Mouse (Mus musculus): ENCODE measurements at regions not wholly inside any gene's neighbourhood (a gene's known extent, or its start where the extent isn't known, plus 50 kb on each side); places are given as distances from the start of the nearest gene placed in this dataset.
A peak's percentile ranks its signal among the peaks of the same experiment; 100 is the strongest.

- Histone ChIP-seq H3K9me3 (no peaks in the 10 kb centered on the region), H3K4me3 (replicated peaks) (no peak overlapping the region), H3K36me3 (replicated peaks; ENCODE audit: low read length) (no peaks in the 10 kb centered on the region), H3K27me3 (replicated peaks) (no peaks in the 10 kb centered on the region), H3K4me1 (no peaks in the 10 kb centered on the region)
- TF ChIP-seq GATA1 (IDR thresholded peaks at IDR 0.05; ENCODE audit: borderline replicate concordance, low read length) (no peak), FLI1 (IDR thresholded peaks at IDR 0.05; ENCODE audit: low read length) (no peak)
These were observed 1373.7 kb upstream of the Pcdh20 start for GRCm38 (mm10) chr14:89844888-89845287.

- Histone ChIP-seq H3K4me3 (replicated peaks) (peak overlapping the region; percentile 69), H3K27me3 (replicated peaks) (no peaks in the 10 kb centered on the region), H3K36me3 (replicated peaks; ENCODE audit: low read length) (no peaks in the 10 kb centered on the region), H3K9me3 (no peaks in the 10 kb centered on the region), H3K4me1 (0 out of 2 replicates have a peak, but pooled peaks cover 2% of the 10 kb centered on the region)
- no peak for TF ChIP-seq FLI1 (IDR thresholded peaks at IDR 0.05; ENCODE audit: low read length)
- no peak for TF ChIP-seq GATA1 (IDR thresholded peaks at IDR 0.05; ENCODE audit: borderline replicate concordance, low read length)
These were observed 1355.5 kb upstream of the Pcdh20 start for GRCm38 (mm10) chr14:89826731-89827130.

- H3K9me3 ChIP-seq = no peaks in the 10 kb centered on the region
- H3K4me3 ChIP-seq (replicated peaks) = no peak overlapping the region
- no peak for TF ChIP-seq FLI1 (IDR thresholded peaks at IDR 0.05; ENCODE audit: low read length)
- no peak for TF ChIP-seq GATA1 (IDR thresholded peaks at IDR 0.05; ENCODE audit: borderline replicate concordance, low read length)
- no peaks in the 10 kb centered on the region for H3K27me3 ChIP-seq (replicated peaks)
- 0 out of 2 replicates have a peak, but pooled peaks cover 2% of the 10 kb centered on the region for H3K4me1 ChIP-seq
- no peaks in the 10 kb centered on the region for H3K36me3 ChIP-seq (replicated peaks; ENCODE audit: low read length)
These were observed 1354.8 kb upstream of the Pcdh20 start for GRCm38 (mm10) chr14:89826001-89826400.

GRCm38 (mm10) chr14:89823436-89823835, 1352.2 kb upstream of the Pcdh20 start:
- TF ChIP-seq GATA1 (IDR thresholded peaks at IDR 0.05; ENCODE audit: borderline replicate concordance, low read length) = no peak
- no peak for TF ChIP-seq FLI1 (IDR thresholded peaks at IDR 0.05; ENCODE audit: low read length)
- Histone ChIP-seq H3K4me1 (0 out of 2 replicates have a peak, but pooled peaks cover 2% of the 10 kb centered on the region), H3K36me3 (replicated peaks; ENCODE audit: low read length) (no peaks in the 10 kb centered on the region)

GRCm38 (mm10) chr14:89822207-89822606, 1351.0 kb upstream of the Pcdh20 start:
- H3K9me3 ChIP-seq = no peaks in the 10 kb centered on the region
- no peaks in the 10 kb centered on the region for H3K27me3 ChIP-seq (replicated peaks)
- 0 out of 2 replicates have a peak, but pooled peaks cover 2% of the 10 kb centered on the region for H3K4me1 ChIP-seq
- H3K4me3 ChIP-seq (replicated peaks) = no peak overlapping the region
- TF ChIP-seq FLI1 (IDR thresholded peaks at IDR 0.05; ENCODE audit: low read length) = no peak
- no peak for TF ChIP-seq GATA1 (IDR thresholded peaks at IDR 0.05; ENCODE audit: borderline replicate concordance, low read length)
- no peaks in the 10 kb centered on the region for H3K36me3 ChIP-seq (replicated peaks; ENCODE audit: low read length)

More at GRCm38 (mm10) chr14:89823436-89823835, 1352.2 kb upstream of the Pcdh20 start:
- Histone ChIP-seq H3K9me3 (no peaks in the 10 kb centered on the region), H3K4me3 (replicated peaks) (no peak overlapping the region), H3K27me3 (replicated peaks) (no peaks in the 10 kb centered on the region)

GRCm38 (mm10) chr14:89806825-89807224, 1335.6 kb upstream of the Pcdh20 start:
- TF ChIP-seq GATA1 (IDR thresholded peaks at IDR 0.05; ENCODE audit: borderline replicate concordance, low read length) = no peak
- TF ChIP-seq FLI1 (IDR thresholded peaks at IDR 0.05; ENCODE audit: low read length) = no peak
- Histone ChIP-seq H3K4me3 (replicated peaks) (no peak overlapping the region), H3K36me3 (replicated peaks; ENCODE audit: low read length) (no peaks in the 10 kb centered on the region), H3K4me1 (no peaks in the 10 kb centered on the region), H3K9me3 (no peaks in the 10 kb centered on the region), H3K27me3 (replicated peaks) (no peaks in the 10 kb centered on the region)

- H3K4me1 ChIP-seq = no peaks in the 10 kb centered on the region
- TF ChIP-seq GATA1 (IDR thresholded peaks at IDR 0.05; ENCODE audit: borderline replicate concordance, low read length) = no peak
- no peak for TF ChIP-seq FLI1 (IDR thresholded peaks at IDR 0.05; ENCODE audit: low read length)
- no peaks in the 10 kb centered on the region for H3K9me3 ChIP-seq
- H3K4me3 ChIP-seq (replicated peaks) = no peak overlapping the region
- H3K36me3 ChIP-seq (replicated peaks; ENCODE audit: low read length) = no peaks in the 10 kb centered on the region
- no peaks in the 10 kb centered on the region for H3K27me3 ChIP-seq (replicated peaks)
These were observed 1333.6 kb upstream of the Pcdh20 start for GRCm38 (mm10) chr14:89804677-89805234.

- TF ChIP-seq GATA1 (IDR thresholded peaks at IDR 0.05; ENCODE audit: borderline replicate concordance, low read length) = no peak
- no peak for TF ChIP-seq FLI1 (IDR thresholded peaks at IDR 0.05; ENCODE audit: low read length)
- no peaks in the 10 kb centered on the region for H3K9me3 ChIP-seq
- H3K36me3 ChIP-seq (replicated peaks; ENCODE audit: low read length) = no peaks in the 10 kb centered on the region
- H3K4me1 ChIP-seq = no peaks in the 10 kb centered on the region
- H3K4me3 ChIP-seq (replicated peaks) = no peak overlapping the region
- no peaks in the 10 kb centered on the region for H3K27me3 ChIP-seq (replicated peaks)
These were observed 1284.6 kb upstream of the Pcdh20 start for GRCm38 (mm10) chr14:89755831-89756230.

GRCm38 (mm10) chr14:89713711-89714110, 1242.5 kb upstream of the Pcdh20 start:
- no peak for TF ChIP-seq GATA1 (IDR thresholded peaks at IDR 0.05; ENCODE audit: borderline replicate concordance, low read length)
- TF ChIP-seq FLI1 (IDR thresholded peaks at IDR 0.05; ENCODE audit: low read length) = no peak
- H3K4me3 ChIP-seq (replicated peaks) = no peak overlapping the region
- no peaks in the 10 kb centered on the region for H3K36me3 ChIP-seq (replicated peaks; ENCODE audit: low read length)
- no peaks in the 10 kb centered on the region for H3K9me3 ChIP-seq
- no peaks in the 10 kb centered on the region for H3K27me3 ChIP-seq (replicated peaks)
- no peaks in the 10 kb centered on the region for H3K4me1 ChIP-seq
